Mouse (Mus musculus) WW6 (cell line): ENCODE data around the gene Efcab2.
A peak's percentile ranks its signal among the peaks of the same experiment; 100 is the strongest.

Experiments
- DNase-seq: peaks from one replicate; pipeline ENCODE4 v3.0.0-alpha.2; 2013; ENCODE audit warnings: low read depth, low spot score

Efcab2 gene

GRCm38 (mm10) chr1:178483854-178484253, 78.0 kb downstream of the Efcab2 start:
- no peak for DNase-seq

GRCm38 (mm10) chr1:178485138-178485867, 79.4 kb downstream of the Efcab2 start:
- no peak for DNase-seq

GRCm38 (mm10) chr1:178485868-178486220, 80.0 kb downstream of the Efcab2 start:
- no peak for DNase-seq

- no peak for DNase-seq
Measured at GRCm38 (mm10) chr1:178486828-178487227, 80.9 kb downstream of the Efcab2 start.

- DNase-seq, result no peak
Measured at GRCm38 (mm10) chr1:178489127-178489526, 83.2 kb downstream of the Efcab2 start.

GRCm38 (mm10) chr1:178491733-178492132, 85.8 kb downstream of the Efcab2 start:
- DNase-seq, result no peak

GRCm38 (mm10) chr1:178492493-178492892, 86.6 kb downstream of the Efcab2 start:
- no peak for DNase-seq

GRCm38 (mm10) chr1:178496186-178496585, 90.3 kb downstream of the Efcab2 start:
- no peak for DNase-seq

GRCm38 (mm10) chr1:178496841-178497240, 91.0 kb downstream of the Efcab2 start:
- DNase-seq, result no peak

GRCm38 (mm10) chr1:178506938-178507337, 101.1 kb downstream of the Efcab2 start:
- DNase-seq, result no peak

GRCm38 (mm10) chr1:178512323-178513031, 106.6 kb downstream of the Efcab2 start:
- DNase-seq, result no peak

- no peak for DNase-seq
Measured at GRCm38 (mm10) chr1:178513954-178514353, 108.1 kb downstream of the Efcab2 start.

- DNase-seq, result no peak
Measured at GRCm38 (mm10) chr1:178515839-178516238, 110.0 kb downstream of the Efcab2 start.

- no peak for DNase-seq
Measured at GRCm38 (mm10) chr1:178522389-178522788, 116.5 kb downstream of the Efcab2 start.

GRCm38 (mm10) chr1:178523152-178523551, 117.3 kb downstream of the Efcab2 start:
- no peak for DNase-seq

GRCm38 (mm10) chr1:178527185-178527546, 121.3 kb downstream of the Efcab2 start:
- peak; percentile 71 for DNase-seq

GRCm38 (mm10) chr1:178527547-178528361, 121.9 kb downstream of the Efcab2 start:
- DNase-seq, result no peak

- DNase-seq, result no peak
Measured at GRCm38 (mm10) chr1:178528431-178529351, 122.8 kb downstream of the Efcab2 start, which contains the start of gene Kif26b. Kif26b (plus strand) TSS chr1:178529125.

- DNase-seq, result no peak
Measured at GRCm38 (mm10) chr1:178529512-178530300, 123.8 kb downstream of the Efcab2 start.

GRCm38 (mm10) chr1:178530301-178531078, 124.6 kb downstream of the Efcab2 start:
- DNase-seq, result peak; percentile 69
